Mouse (Mus musculus) spleen, postnatal 14 days (tissue): ENCODE data around the gene Stat1.
A peak's percentile ranks its signal among the peaks of the same experiment; 100 is the strongest.

Experiments
- DNase-seq, 2 experiments: peaks; one replicate each; pipeline ENCODE4 v3.0.0; 2021 to 2022; ENCODE audit warnings: low spot score in 2 of 2

Gene Stat1

GRCm38 (mm10) chr1:52118860-52119591 lies at the start of gene Stat1:
Gene Stat1 (plus strand): TSS chr1:52119440.
- peak; percentile 71 to 78 for DNase-seq

- no peak for DNase-seq
These were observed 39.4 kb upstream of the Stat1 start for GRCm38 (mm10) chr1:52079724-52080367.

- DNase-seq = no peak
These were observed 38.9 kb upstream of the Stat1 start for GRCm38 (mm10) chr1:52080375-52080774.

- no peak for DNase-seq
These were observed 33.0 kb upstream of the Stat1 start for GRCm38 (mm10) chr1:52086236-52086635.

- no peak for DNase-seq
These were observed 32.1 kb upstream of the Stat1 start for GRCm38 (mm10) chr1:52087128-52087527.

- no peak for DNase-seq
These were observed 30.6 kb upstream of the Stat1 start for GRCm38 (mm10) chr1:52088634-52089033.

- peak in 1 of 2 experiments; percentile 25 for DNase-seq
These were observed 20.5 kb upstream of the Stat1 start for GRCm38 (mm10) chr1:52098618-52099232.

GRCm38 (mm10) chr1:52100496-52100895 lies 18.7 kb upstream of the Stat1 start:
- peak in 1 of 2 experiments; percentile 38 for DNase-seq

- DNase-seq = no peak
These were observed 16.4 kb upstream of the Stat1 start for GRCm38 (mm10) chr1:52102795-52103194.

- DNase-seq = no peak
These were observed 12.0 kb upstream of the Stat1 start for GRCm38 (mm10) chr1:52107206-52107605.

- DNase-seq = no peak
These were observed 8.0 kb upstream of the Stat1 start for GRCm38 (mm10) chr1:52111217-52111616.

- DNase-seq = no peak
These were observed 6.9 kb upstream of the Stat1 start for GRCm38 (mm10) chr1:52112301-52112700.

- no peak for DNase-seq
These were observed 6.1 kb upstream of the Stat1 start for GRCm38 (mm10) chr1:52113067-52113665.

- DNase-seq = peak; percentile 95 to 97
These were observed 5.6 kb upstream of the Stat1 start for GRCm38 (mm10) chr1:52113666-52114069.

GRCm38 (mm10) chr1:52116441-52116840 lies 2.8 kb upstream of the Stat1 start:
- DNase-seq = no peak

GRCm38 (mm10) chr1:52117777-52118176 lies 1.5 kb upstream of the Stat1 start:
- no peak for DNase-seq

- no peak for DNase-seq
These were observed 451 bp downstream of the Stat1 start for GRCm38 (mm10) chr1:52119691-52120090.

- no peak for DNase-seq
These were observed 951 bp downstream of the Stat1 start for GRCm38 (mm10) chr1:52120191-52120590.

GRCm38 (mm10) chr1:52121052-52121451 lies 1.8 kb downstream of the Stat1 start:
- no peak for DNase-seq

GRCm38 (mm10) chr1:52124818-52125217 lies 5.6 kb downstream of the Stat1 start:
- no peak for DNase-seq

- no peak for DNase-seq
These were observed 8.1 kb downstream of the Stat1 start for GRCm38 (mm10) chr1:52127350-52127749.

GRCm38 (mm10) chr1:52129794-52130193 lies 10.6 kb downstream of the Stat1 start:
- no peak for DNase-seq
